Mouse (Mus musculus) heart, embryonic 15.5 days (tissue): Measurements from ENCODE around the gene Sf3a1. TPM values are rescaled to one million over a fixed set of nuclear protein-coding genes. Genes with fewer than 3 reads are reported as not detected.
A peak's percentile ranks its signal among the peaks of the same experiment; 100 is the strongest.
"Not testable (repeated sequence)": the region's sequence is repeated elsewhere in the genome, so short reads cannot be mapped to it uniquely, and the experiment has no call there.

ENCODE experiments used
- ATAC-seq: fragments of 200-750 bp; cut with Nextera tagmentation; replicated peaks from 2 replicates; pipeline ENCODE4 v1.8.0; 2017; ENCODE audit warnings: low read depth, moderate TSS enrichment; ENCODE audit not compliant: insufficient number of reproducible peaks, insufficient read depth, low FRiP score
- H3K27ac ChIP-seq: fragments of 300-500 bp; sonication (generic); 2 replicates; pipeline ENCODE4 v1.5.1; 2015; ENCODE audit warnings: mild to moderate bottlenecking, inconsistent platforms
- H3K27me3 ChIP-seq: fragments of 300-500 bp; sonication (generic); 2 replicates; pipeline ENCODE4 v1.6.1; 2015; ENCODE audit warnings: inconsistent platforms
- H3K36me3 ChIP-seq: fragments of 300-500 bp; sonication (generic); 2 replicates; pipeline ENCODE4 v1.6.1; 2015; ENCODE audit warnings: mild to moderate bottlenecking, inconsistent platforms
- H3K4me1 ChIP-seq: fragments of 300-500 bp; sonication (generic); replicated peaks from 2 replicates; pipeline ENCODE4 v1.6.1; 2015; ENCODE audit warnings: inconsistent platforms
- H3K4me2 ChIP-seq: fragments of 300-500 bp; sonication (generic); 2 replicates; pipeline ENCODE4 v1.6.1; 2015; ENCODE audit warnings: inconsistent platforms, mild to moderate bottlenecking, moderate library complexity
- H3K4me3 ChIP-seq: fragments of 300-500 bp; sonication (generic); 2 replicates; pipeline ENCODE4 v1.5.1; 2015; ENCODE audit warnings: mild to moderate bottlenecking, inconsistent platforms
- H3K9ac ChIP-seq: fragments of 300-500 bp; sonication (generic); 2 replicates; pipeline ENCODE4 v1.6.1; 2015; ENCODE audit warnings: mild to moderate bottlenecking, inconsistent platforms
- H3K9me3 ChIP-seq: fragments of 300-500 bp; sonication (generic); replicated peaks from 2 replicates; pipeline ENCODE4 v1.6.1; 2016; ENCODE audit warnings: inconsistent platforms
- WGBS: fragments of 180-500 bp; shearing (Covaris S2); methylation state at CpG from one replicate; pipeline ENCODE4 v1.1.7; 2015; ENCODE audit warnings: mixed read lengths; 5-methylcytosine and 5-hydroxymethylcytosine counted together
- polyA plus RNA-seq: library from polyadenylated mRNA; unstranded; fragments of >200 nt; fragmentation: Nextera tagmentation; extraction: Ambion mirVana; gene quantifications from 2 replicates; pipeline ENCODE4 v1.2.1, GENCODE M21; 2015

Gene Sf3a1
- polyA plus RNA-seq, 1 experiment from 2014 or later, result 27.0 TPM

DNA sequence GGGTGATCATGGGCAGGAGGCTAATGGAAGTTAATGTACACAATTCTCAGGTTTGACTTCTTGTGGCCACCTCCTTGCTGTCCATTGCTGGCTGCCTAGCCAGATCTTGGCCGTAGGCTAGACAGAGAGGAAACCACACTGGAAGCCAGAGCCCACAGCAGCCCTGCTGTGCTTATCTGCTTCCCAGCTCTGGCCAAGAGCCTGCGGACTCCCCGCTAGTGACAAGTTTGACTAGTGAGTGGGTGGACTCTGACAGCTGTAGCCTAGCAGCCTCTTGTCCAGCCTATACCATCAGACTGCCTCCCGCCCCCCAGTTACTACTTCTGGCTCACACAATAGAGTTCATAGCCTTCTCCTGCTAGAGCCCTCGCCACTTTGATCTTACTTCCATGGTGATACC lies 40.5 kb upstream of the Sf3a1 start:
- Histone ChIP-seq H3K9ac (no peak overlapping the region), H3K4me3 (no peak overlapping the region), H3K27ac (no peak overlapping the region), H3K4me1 (peaks cover 32% of the 10 kb centered on the region), H3K4me2 (0 out of 2 replicates have a peak overlapping the region, but pooled peaks have one; percentile 4), H3K9me3 (no peaks in the 10 kb centered on the region), H3K36me3 (no peaks in the 10 kb centered on the region), H3K27me3 (peaks cover 17% of the 10 kb centered on the region)
- ATAC-seq, result peak; percentile 30; the same call in 1 of the 2 replicates
- WGBS, result 19% methylated on average over 5 of the region's 5 CpGs

GRCm38 (mm10) chr11:4121691-4122090 lies 38.5 kb upstream of the Sf3a1 start:
- WGBS, result 75% methylated on average over 3 of the region's 3 CpGs
- ATAC-seq, result no peak

GRCm38 (mm10) chr11:4122226-4122625 lies 37.9 kb upstream of the Sf3a1 start:
- Histone ChIP-seq H3K4me2 (no peak overlapping the region), H3K9me3 (no peaks in the 10 kb centered on the region), H3K9ac (no peak overlapping the region), H3K36me3 (no peaks in the 10 kb centered on the region), H3K27ac (no peak overlapping the region), H3K4me3 (no peak overlapping the region), H3K27me3 (peaks cover 13% of the 10 kb centered on the region), H3K4me1 (peaks cover 21% of the 10 kb centered on the region)
- no peak for ATAC-seq
- WGBS, result 78% methylated on average over 5 of the region's 5 CpGs

More at GRCm38 (mm10) chr11:4121691-4122090, 38.5 kb upstream of the Sf3a1 start:
- Histone ChIP-seq H3K4me3 (no peak overlapping the region), H3K4me1 (peaks cover 27% of the 10 kb centered on the region), H3K27me3 (peaks cover 17% of the 10 kb centered on the region), H3K36me3 (no peaks in the 10 kb centered on the region), H3K9ac (no peak overlapping the region), H3K4me2 (no peak overlapping the region), H3K9me3 (no peaks in the 10 kb centered on the region), H3K27ac (no peak overlapping the region)

GRCm38 (mm10) chr11:4122742-4123579 lies 37.2 kb upstream of the Sf3a1 start, which contains the start of gene Sec14l2:
Gene Sec14l2 (minus strand): TSS chr11:4123415.
- no peak within 1 kb of the TSS for H3K9ac ChIP-seq

GRCm38 (mm10) chr11:4123922-4124321 lies 36.2 kb upstream of the Sf3a1 start:
- Histone ChIP-seq H3K4me2 (no peak overlapping the region), H3K27me3 (peaks cover 7% of the 10 kb centered on the region; the same call in 1 of the 2 replicates), H3K4me3 (no peak overlapping the region), H3K27ac (no peak overlapping the region), H3K36me3 (no peaks in the 10 kb centered on the region), H3K4me1 (peaks cover 9% of the 10 kb centered on the region), H3K9ac (no peak overlapping the region), H3K9me3 (no peaks in the 10 kb centered on the region)
- ATAC-seq, result no peak
- 64% methylated on average over 5 of the region's 5 CpGs for WGBS

More at GRCm38 (mm10) chr11:4122742-4123579, 37.2 kb upstream of the Sf3a1 start, which contains the start of gene Sec14l2:
- H3K4me1 ChIP-seq, result peaks cover 15% of the 10 kb centered on the region
- H3K9me3 ChIP-seq, result no peaks in the 10 kb centered on the region
- ATAC-seq, result no peak
- no peak within 1 kb of the TSS for H3K4me3 ChIP-seq
- H3K27me3 ChIP-seq, result peaks cover 7% of the 10 kb centered on the region
- H3K27ac ChIP-seq, result no peak within 1 kb of the TSS
- H3K4me2 ChIP-seq, result no peak within 1 kb of the TSS
- 67% methylated on average over 10 of the region's 10 CpGs for WGBS
- no peaks in the 10 kb centered on the region for H3K36me3 ChIP-seq

GRCm38 (mm10) chr11:4127059-4127458 lies 33.1 kb upstream of the Sf3a1 start:
- no peaks in the 10 kb centered on the region for H3K27me3 ChIP-seq
- 79% methylated on average over 1 of the region's 1 CpGs for WGBS
- H3K36me3 ChIP-seq, result no peaks in the 10 kb centered on the region
- H3K4me2 ChIP-seq, result no peak overlapping the region
- no peak overlapping the region for H3K4me3 ChIP-seq
- H3K4me1 ChIP-seq, result no peaks in the 10 kb centered on the region
- ATAC-seq, result no peak
- no peaks in the 10 kb centered on the region for H3K9me3 ChIP-seq
- no peak overlapping the region for H3K27ac ChIP-seq
- H3K9ac ChIP-seq, result no peak overlapping the region

DNA sequence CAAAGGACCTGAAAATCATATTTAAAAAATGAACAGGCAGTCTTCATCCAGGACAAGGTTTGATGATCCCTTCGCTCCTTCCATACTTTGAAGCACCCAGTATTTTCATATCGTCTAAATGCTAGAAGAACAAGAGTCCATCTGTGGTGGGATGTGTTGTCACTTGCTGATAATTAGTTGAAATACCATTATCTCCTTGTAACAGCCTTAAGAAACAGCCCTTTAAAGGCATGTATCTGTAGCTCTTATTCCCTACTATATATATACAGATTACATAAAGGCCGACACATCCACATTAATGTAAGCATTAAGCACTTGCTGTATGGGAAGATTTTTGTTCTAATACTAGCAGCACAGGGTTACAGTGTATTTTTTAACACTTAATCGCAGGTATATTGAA lies 31.7 kb upstream of the Sf3a1 start:
- ATAC-seq, H3K27ac ChIP-seq, H3K9ac ChIP-seq, H3K27me3 ChIP-seq, H3K36me3 ChIP-seq, H3K4me1 ChIP-seq, H3K4me2 ChIP-seq, H3K4me3 ChIP-seq, H3K9me3 ChIP-seq: not testable (repeated sequence)
- WGBS, result 84% methylated on average over 4 of the region's 4 CpGs

DNA sequence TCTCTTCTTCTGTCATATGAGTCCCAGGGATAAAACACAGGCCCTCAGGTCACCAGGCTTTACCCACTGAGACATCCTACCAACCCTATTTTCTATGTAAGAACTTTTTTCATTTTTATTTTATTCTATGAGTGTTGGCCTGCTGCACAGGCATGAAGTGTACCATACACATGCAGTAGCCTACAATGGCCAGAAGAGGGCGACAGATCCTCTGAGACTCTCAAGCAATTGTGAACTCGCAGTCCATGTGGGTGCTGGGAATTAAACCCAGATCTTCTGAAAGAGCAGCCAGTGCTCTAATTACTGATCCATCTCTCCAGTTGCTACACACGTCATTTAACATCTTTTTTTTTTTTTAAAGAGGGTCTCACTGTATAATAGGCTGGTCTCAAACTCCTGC lies 26.7 kb upstream of the Sf3a1 start:
- Histone ChIP-seq H3K9ac (no peak overlapping the region), H3K36me3 (peaks cover 6% of the 10 kb centered on the region; the same call in 1 of the 2 replicates), H3K4me2 (no peak overlapping the region), H3K9me3 (0 out of 2 replicates have a peak, but pooled peaks cover 3% of the 10 kb centered on the region), H3K4me3 (no peak overlapping the region), H3K27ac (no peak overlapping the region), H3K27me3 (no peaks in the 10 kb centered on the region), H3K4me1 (peaks cover 12% of the 10 kb centered on the region)
- 61% methylated on average over 3 of the region's 3 CpGs for WGBS
- ATAC-seq, result no peak

DNA sequence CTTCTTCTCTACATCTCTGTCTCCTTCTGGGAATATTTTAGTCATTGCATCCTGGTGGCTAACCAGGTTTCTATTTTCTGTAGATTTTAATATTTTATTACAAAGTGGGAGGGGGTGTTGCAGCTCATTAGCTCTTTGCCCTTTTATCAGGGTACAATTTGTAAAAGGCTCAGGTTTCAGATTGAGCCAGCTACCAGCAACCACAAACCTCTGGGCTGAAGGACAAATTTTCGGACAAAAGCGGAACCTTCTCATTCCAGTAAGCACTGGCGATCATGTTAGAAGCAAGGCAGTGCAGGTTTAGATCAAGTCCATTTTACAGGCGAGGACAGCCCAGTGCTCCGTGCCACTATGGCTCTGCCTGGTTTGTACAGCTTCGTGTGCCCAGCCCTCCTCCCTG lies 25.8 kb upstream of the Sf3a1 start:
- Histone ChIP-seq H3K9ac (0 out of 2 replicates have a peak overlapping the region, but pooled peaks have one; percentile 90), H3K36me3 (peaks cover 10% of the 10 kb centered on the region; the same call in 1 of the 2 replicates), H3K4me2 (peak overlapping the region; percentile 75; the same call in 1 of the 2 replicates), H3K4me1 (peaks cover 12% of the 10 kb centered on the region), H3K27ac (no peak overlapping the region), H3K27me3 (no peaks in the 10 kb centered on the region), H3K9me3 (0 out of 2 replicates have a peak, but pooled peaks cover 3% of the 10 kb centered on the region), H3K4me3 (peak overlapping the region; percentile 82)
- ATAC-seq, result no peak
- WGBS, result 59% methylated on average over 6 of the region's 6 CpGs

DNA sequence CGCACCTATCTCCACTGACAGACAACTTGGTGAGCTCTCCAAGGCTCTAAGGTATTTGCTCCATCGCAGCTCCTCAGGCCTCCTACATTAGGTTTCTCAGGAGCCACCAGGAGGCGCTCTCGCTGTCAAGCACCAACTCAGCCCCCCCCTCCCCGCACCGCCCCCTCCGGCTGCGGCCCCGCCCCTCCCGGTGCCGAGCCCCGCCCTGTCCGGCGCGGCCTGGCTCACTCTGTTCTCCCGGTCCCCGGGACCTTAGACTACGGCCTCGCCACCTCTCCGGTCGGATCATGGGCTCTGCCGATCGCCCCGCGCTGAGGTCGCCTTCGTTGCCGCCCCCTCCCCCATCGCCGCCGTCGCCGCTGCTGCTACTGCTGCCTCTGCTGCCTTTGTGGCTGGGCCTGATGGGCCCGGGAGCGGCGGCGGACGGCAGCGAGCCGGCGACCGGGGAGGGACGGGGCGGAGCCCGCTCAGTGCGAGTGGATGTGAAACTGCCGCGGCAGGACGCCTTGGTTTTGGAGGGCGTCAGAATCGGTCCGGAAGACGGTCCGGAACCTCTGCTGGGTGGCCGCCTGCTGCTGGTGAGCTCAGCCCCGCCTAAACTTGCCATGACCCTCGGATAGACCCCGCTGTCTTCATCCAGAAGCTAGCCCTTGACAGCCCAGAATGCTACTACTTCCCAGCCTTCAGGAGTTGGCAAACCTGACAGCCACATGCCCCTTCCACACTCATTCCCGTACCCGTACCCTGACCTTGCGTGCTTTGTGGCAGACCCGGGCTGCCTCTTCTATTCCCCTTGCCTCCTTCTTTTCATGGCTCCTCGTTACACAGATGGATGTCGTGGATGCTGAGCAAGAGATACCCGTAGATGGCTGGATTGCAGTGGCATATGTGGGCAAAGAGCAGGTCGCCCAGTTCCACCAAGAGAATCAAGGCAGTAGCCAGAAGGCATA lies 24.9 kb upstream of the Sf3a1 start, which contains the start of gene Rnf215:
TSS of gene Rnf215 (plus strand) at position 217 of the 950 bp plus-strand sequence.
- peaks cover 18% of the 10 kb centered on the region for H3K36me3 ChIP-seq
- no peaks in the 10 kb centered on the region for H3K27me3 ChIP-seq
- 0 out of 2 replicates have a peak, but pooled peaks cover 3% of the 10 kb centered on the region for H3K9me3 ChIP-seq
- WGBS, result 2% methylated on average over 65 of the region's 66 CpGs
- peak within 1 kb of the TSS; percentile 90 for H3K9ac ChIP-seq
- peak within 1 kb of the TSS; percentile 80 for H3K27ac ChIP-seq
- peak within 1 kb of the TSS; percentile 75 for H3K4me2 ChIP-seq
- peak; percentile 92 for ATAC-seq
- peaks cover 12% of the 10 kb centered on the region for H3K4me1 ChIP-seq
- H3K4me3 ChIP-seq, result peak within 1 kb of the TSS; percentile 82

DNA sequence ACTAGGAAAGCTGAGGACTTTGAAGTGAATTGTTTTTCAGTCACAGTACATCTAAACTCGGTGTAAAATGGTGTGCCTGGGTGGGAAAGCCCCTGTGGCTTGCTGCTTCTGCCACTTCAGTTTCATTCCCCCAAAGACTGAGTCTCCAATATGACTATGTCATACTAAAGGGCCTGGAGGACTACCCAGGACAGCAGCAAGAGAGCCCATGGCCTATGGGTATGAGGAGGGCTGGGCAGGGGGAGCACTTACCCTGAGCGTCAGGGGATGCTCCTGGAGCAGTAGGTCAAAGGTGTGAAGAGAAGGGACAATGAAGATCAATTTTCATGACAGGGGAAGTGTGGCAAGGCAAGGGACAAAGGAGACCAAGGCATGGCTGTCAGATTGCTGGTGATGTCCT lies 21.2 kb upstream of the Sf3a1 start:
- ATAC-seq, result no peak

More for the DNA sequence above, 21.2 kb upstream of the Sf3a1 start:
- Histone ChIP-seq H3K27ac (no peak overlapping the region), H3K4me1 (peaks cover 12% of the 10 kb centered on the region), H3K27me3 (no peaks in the 10 kb centered on the region), H3K4me3 (no peak overlapping the region), H3K9ac (no peak overlapping the region), H3K4me2 (no peak overlapping the region), H3K36me3 (peaks cover 43% of the 10 kb centered on the region), H3K9me3 (no peaks in the 10 kb centered on the region)
- WGBS, result 68% methylated on average over 2 of the region's 2 CpGs
